Mouse (Mus musculus): ENCODE data around the gene Angptl8. TPM values are rescaled to one million over a fixed set of nuclear protein-coding genes. Genes with fewer than 3 reads are reported as not detected.
A peak's percentile ranks its signal among the peaks of the same experiment; 100 is the strongest.
"Not testable (repeated sequence)": the region's sequence is repeated elsewhere in the genome, so short reads cannot be mapped to it uniquely, and the experiment has no call there.

Angptl8 gene
- polyA plus RNA-seq, 1 experiment from 2014 or later, result 0.84 TPM

GRCm38 (mm10) chr9:21849691-21850677 lies 14.7 kb downstream of the Angptl8 start:
- H3K4me2 ChIP-seq (replicated peaks), result no peak overlapping the region
- WGBS, result 66% methylated on average over 7 of the region's 7 CpGs
- no peaks in the 10 kb centered on the region for H3K9me3 ChIP-seq (replicated peaks)
- ATAC-seq (ENCODE audit: insufficient number of reproducible peaks, low FRiP score, low TSS enrichment, low read depth), result no peak
- H3K9ac ChIP-seq, result no peak overlapping the region
- peaks cover 53% of the 10 kb centered on the region for H3K4me1 ChIP-seq
- peaks cover 11% of the 10 kb centered on the region; the same call in 1 of the 2 replicates for H3K36me3 ChIP-seq
- H3K27me3 ChIP-seq, result no peaks in the 10 kb centered on the region
- H3K4me3 ChIP-seq (replicated peaks), result no peak overlapping the region
- no peak overlapping the region for H3K27ac ChIP-seq (replicated peaks)

GRCm38 (mm10) chr9:21851084-21851483 lies 15.8 kb downstream of the Angptl8 start:
- peak overlapping the region; percentile 56 for H3K4me2 ChIP-seq (replicated peaks)
- peak overlapping the region; percentile 85; the same call in 1 of the 2 replicates for H3K4me3 ChIP-seq (replicated peaks)
- H3K9ac ChIP-seq, result no peak overlapping the region
- WGBS, result 79% methylated on average over 3 of the region's 3 CpGs
- H3K27me3 ChIP-seq, result no peaks in the 10 kb centered on the region
- H3K9me3 ChIP-seq (replicated peaks), result no peaks in the 10 kb centered on the region
- H3K36me3 ChIP-seq, result 0 out of 2 replicates have a peak, but pooled peaks cover 1% of the 10 kb centered on the region
- H3K27ac ChIP-seq (replicated peaks), result peak overlapping the region; percentile 1; the same call in 1 of the 2 replicates
- ATAC-seq (ENCODE audit: insufficient number of reproducible peaks, low FRiP score, low TSS enrichment, low read depth), result no peak
- H3K4me1 ChIP-seq, result peaks cover 43% of the 10 kb centered on the region

- peaks cover 30% of the 10 kb centered on the region for H3K4me1 ChIP-seq
- no peaks in the 10 kb centered on the region for H3K9me3 ChIP-seq (replicated peaks)
- peak within 1 kb of the TSS; percentile 68 for H3K27ac ChIP-seq (replicated peaks)
- peak; percentile 89 for ATAC-seq (ENCODE audit: insufficient number of reproducible peaks, low FRiP score, low TSS enrichment, low read depth)
- peak within 1 kb of the TSS; percentile 56 for H3K4me2 ChIP-seq (replicated peaks)
- no peaks in the 10 kb centered on the region for H3K36me3 ChIP-seq
- H3K27me3 ChIP-seq, result no peaks in the 10 kb centered on the region
- peak within 1 kb of the TSS; percentile 85 for H3K4me3 ChIP-seq (replicated peaks)
- H3K9ac ChIP-seq, result peak within 1 kb of the TSS; percentile 69
- WGBS, result under 1% methylated on average over 68 of the region's 68 CpGs
These were observed 17.1 kb downstream of the Angptl8 start, which contains the start of gene Dock6 for GRCm38 (mm10) chr9:21852128-21853091. Dock6 (minus strand) TSS chr9:21852635.

- ATAC-seq (ENCODE audit: insufficient number of reproducible peaks, low FRiP score, low TSS enrichment, low read depth), result no peak
- no peaks in the 10 kb centered on the region for H3K9me3 ChIP-seq (replicated peaks)
- 72% methylated on average over 5 of the region's 5 CpGs for WGBS
- H3K4me3 ChIP-seq (replicated peaks), result no peak overlapping the region
- H3K4me2 ChIP-seq (replicated peaks), result no peak overlapping the region
- no peaks in the 10 kb centered on the region for H3K36me3 ChIP-seq
- H3K4me1 ChIP-seq, result peaks cover 15% of the 10 kb centered on the region
- no peak overlapping the region for H3K9ac ChIP-seq
- no peak overlapping the region for H3K27ac ChIP-seq (replicated peaks)
- H3K27me3 ChIP-seq, result no peaks in the 10 kb centered on the region
These were observed 18.7 kb downstream of the Angptl8 start for GRCm38 (mm10) chr9:21853961-21854360.

GRCm38 (mm10) chr9:21854894-21855293 lies 19.6 kb downstream of the Angptl8 start:
- Histone ChIP-seq H3K4me2 (replicated peaks) (no peak overlapping the region), H3K4me3 (replicated peaks) (no peak overlapping the region), H3K27me3 (no peaks in the 10 kb centered on the region), H3K9ac (no peak overlapping the region), H3K36me3 (no peaks in the 10 kb centered on the region), H3K27ac (replicated peaks) (no peak overlapping the region), H3K9me3 (replicated peaks) (no peaks in the 10 kb centered on the region), H3K4me1 (peaks cover 15% of the 10 kb centered on the region)
- WGBS, result 84% methylated on average over 6 of the region's 6 CpGs
- no peak for ATAC-seq (ENCODE audit: insufficient number of reproducible peaks, low FRiP score, low TSS enrichment, low read depth)

GRCm38 (mm10) chr9:21857501-21857900 lies 22.2 kb downstream of the Angptl8 start:
- H3K4me2 ChIP-seq (replicated peaks), result no peak overlapping the region
- H3K4me3 ChIP-seq (replicated peaks), result no peak overlapping the region
- no peak overlapping the region for H3K9ac ChIP-seq
- H3K27ac ChIP-seq (replicated peaks), result no peak overlapping the region
- no peaks in the 10 kb centered on the region for H3K4me1 ChIP-seq
- ATAC-seq (ENCODE audit: insufficient number of reproducible peaks, low FRiP score, low TSS enrichment, low read depth), result no peak
- H3K36me3 ChIP-seq, result no peaks in the 10 kb centered on the region
- H3K9me3 ChIP-seq (replicated peaks), result no peaks in the 10 kb centered on the region
- H3K27me3 ChIP-seq, result no peaks in the 10 kb centered on the region
- WGBS, result 85% methylated on average over 2 of the region's 2 CpGs

- 40% methylated on average over 6 of the region's 6 CpGs for WGBS
- H3K9ac ChIP-seq, result no peak overlapping the region
- no peak overlapping the region for H3K27ac ChIP-seq (replicated peaks)
- no peak overlapping the region for H3K4me2 ChIP-seq (replicated peaks)
- no peaks in the 10 kb centered on the region for H3K9me3 ChIP-seq (replicated peaks)
- no peak overlapping the region for H3K4me3 ChIP-seq (replicated peaks)
- H3K36me3 ChIP-seq, result no peaks in the 10 kb centered on the region
- H3K27me3 ChIP-seq, result no peaks in the 10 kb centered on the region
- ATAC-seq (ENCODE audit: insufficient number of reproducible peaks, low FRiP score, low TSS enrichment, low read depth), result no peak
- no peaks in the 10 kb centered on the region for H3K4me1 ChIP-seq
These were observed 22.8 kb downstream of the Angptl8 start for GRCm38 (mm10) chr9:21858084-21858483.

GRCm38 (mm10) chr9:21859606-21860005 lies 24.3 kb downstream of the Angptl8 start:
- H3K27me3 ChIP-seq, result no peaks in the 10 kb centered on the region
- no peak overlapping the region for H3K4me3 ChIP-seq (replicated peaks)
- no peaks in the 10 kb centered on the region for H3K36me3 ChIP-seq
- WGBS, result 74% methylated on average over 3 of the region's 3 CpGs
- H3K4me2 ChIP-seq (replicated peaks), result no peak overlapping the region
- H3K9ac ChIP-seq, result no peak overlapping the region
- no peak overlapping the region for H3K27ac ChIP-seq (replicated peaks)
- H3K4me1 ChIP-seq, result no peaks in the 10 kb centered on the region
- H3K9me3 ChIP-seq (replicated peaks), result no peaks in the 10 kb centered on the region
- no peak for ATAC-seq (ENCODE audit: insufficient number of reproducible peaks, low FRiP score, low TSS enrichment, low read depth)

GRCm38 (mm10) chr9:21860349-21860748 lies 25.0 kb downstream of the Angptl8 start:
- ATAC-seq (ENCODE audit: insufficient number of reproducible peaks, low FRiP score, low TSS enrichment, low read depth); H3K27me3 ChIP-seq; H3K4me2 ChIP-seq (replicated peaks); H3K9ac ChIP-seq; H3K4me1 ChIP-seq; H3K4me3 ChIP-seq (replicated peaks); H3K9me3 ChIP-seq (replicated peaks); H3K36me3 ChIP-seq; H3K27ac ChIP-seq (replicated peaks): not testable (repeated sequence)
- WGBS, result 65% methylated on average over 6 of the region's 6 CpGs

GRCm38 (mm10) chr9:21862181-21862580 lies 26.9 kb downstream of the Angptl8 start:
- Histone ChIP-seq H3K4me3 (replicated peaks) (no peak overlapping the region), H3K27me3 (no peaks in the 10 kb centered on the region), H3K27ac (replicated peaks) (no peak overlapping the region), H3K9ac (no peak overlapping the region), H3K4me1 (no peaks in the 10 kb centered on the region), H3K9me3 (replicated peaks) (no peaks in the 10 kb centered on the region), H3K4me2 (replicated peaks) (no peak overlapping the region), H3K36me3 (no peaks in the 10 kb centered on the region)
- no peak for ATAC-seq (ENCODE audit: insufficient number of reproducible peaks, low FRiP score, low TSS enrichment, low read depth)
- 79% methylated on average over 1 of the region's 1 CpGs for WGBS
